Mouse (Mus musculus) heart, embryonic 15.5 days (tissue): ENCODE results near the gene Otud7a. TPM values are rescaled to one million over a fixed set of nuclear protein-coding genes. Genes with fewer than 3 reads are reported as not detected.

Experiments used
- ATAC-seq: fragments of 200-750 bp; cut with Nextera tagmentation; replicated peaks from 2 replicates; pipeline ENCODE4 v1.8.0; 2017; ENCODE audit warnings: low read depth, moderate TSS enrichment; ENCODE audit not compliant: insufficient number of reproducible peaks, insufficient read depth, low FRiP score
- H3K27ac ChIP-seq: fragments of 300-500 bp; sonication (generic); 2 replicates; pipeline ENCODE4 v1.5.1; 2015; ENCODE audit warnings: mild to moderate bottlenecking, inconsistent platforms
- H3K27me3 ChIP-seq: fragments of 300-500 bp; sonication (generic); 2 replicates; pipeline ENCODE4 v1.6.1; 2015; ENCODE audit warnings: inconsistent platforms
- H3K36me3 ChIP-seq: fragments of 300-500 bp; sonication (generic); 2 replicates; pipeline ENCODE4 v1.6.1; 2015; ENCODE audit warnings: mild to moderate bottlenecking, inconsistent platforms
- H3K4me1 ChIP-seq: fragments of 300-500 bp; sonication (generic); replicated peaks from 2 replicates; pipeline ENCODE4 v1.6.1; 2015; ENCODE audit warnings: inconsistent platforms
- H3K4me2 ChIP-seq: fragments of 300-500 bp; sonication (generic); 2 replicates; pipeline ENCODE4 v1.6.1; 2015; ENCODE audit warnings: inconsistent platforms, mild to moderate bottlenecking, moderate library complexity
- H3K4me3 ChIP-seq: fragments of 300-500 bp; sonication (generic); 2 replicates; pipeline ENCODE4 v1.5.1; 2015; ENCODE audit warnings: mild to moderate bottlenecking, inconsistent platforms
- H3K9ac ChIP-seq: fragments of 300-500 bp; sonication (generic); 2 replicates; pipeline ENCODE4 v1.6.1; 2015; ENCODE audit warnings: mild to moderate bottlenecking, inconsistent platforms
- H3K9me3 ChIP-seq: fragments of 300-500 bp; sonication (generic); replicated peaks from 2 replicates; pipeline ENCODE4 v1.6.1; 2016; ENCODE audit warnings: inconsistent platforms
- WGBS: fragments of 180-500 bp; shearing (Covaris S2); methylation state at CpG from one replicate; pipeline ENCODE4 v1.1.7; 2015; ENCODE audit warnings: mixed read lengths; 5-methylcytosine and 5-hydroxymethylcytosine counted together
- polyA plus RNA-seq: library from polyadenylated mRNA; unstranded; fragments of >200 nt; fragmentation: Nextera tagmentation; extraction: Ambion mirVana; gene quantifications from 2 replicates; pipeline ENCODE4 v1.2.1, GENCODE M21; 2015

The Otud7a gene
- polyA plus RNA-seq, 1 experiment from 2014 or later, result 0.18 TPM

- ATAC-seq, result no peak
- H3K4me1 ChIP-seq, result no peaks in the 10 kb centered on the region
- no peaks in the 10 kb centered on the region for H3K9me3 ChIP-seq
- no peaks in the 10 kb centered on the region for H3K36me3 ChIP-seq
- H3K4me3 ChIP-seq, result no peak overlapping the region
- WGBS, result 80% methylated on average over 13 of the region's 13 CpGs
- H3K4me2 ChIP-seq, result no peak overlapping the region
- H3K9ac ChIP-seq, result no peak overlapping the region
- no peaks in the 10 kb centered on the region for H3K27me3 ChIP-seq
- no peak overlapping the region for H3K27ac ChIP-seq
Measured at GRCm38 (mm10) chr7:63719183-63719944, 274.8 kb downstream of the Otud7a start.

GRCm38 (mm10) chr7:63720682-63721081, 276.1 kb downstream of the Otud7a start:
- ATAC-seq, result no peak
- no peak overlapping the region for H3K9ac ChIP-seq
- WGBS, result 24% methylated on average over 2 of the region's 2 CpGs
- H3K4me1 ChIP-seq, result no peaks in the 10 kb centered on the region
- no peaks in the 10 kb centered on the region for H3K36me3 ChIP-seq
- H3K27ac ChIP-seq, result no peak overlapping the region
- H3K4me2 ChIP-seq, result no peak overlapping the region
- no peaks in the 10 kb centered on the region for H3K9me3 ChIP-seq
- no peaks in the 10 kb centered on the region for H3K27me3 ChIP-seq
- no peak overlapping the region for H3K4me3 ChIP-seq

GRCm38 (mm10) chr7:63725040-63725729, 280.6 kb downstream of the Otud7a start:
- Histone ChIP-seq H3K27me3 (no peaks in the 10 kb centered on the region), H3K4me2 (no peak overlapping the region), H3K9me3 (no peaks in the 10 kb centered on the region), H3K36me3 (no peaks in the 10 kb centered on the region), H3K4me1 (no peaks in the 10 kb centered on the region), H3K4me3 (no peak overlapping the region), H3K9ac (no peak overlapping the region), H3K27ac (no peak overlapping the region)
- 53% methylated on average over 6 of the region's 6 CpGs for WGBS
- ATAC-seq, result no peak

- Histone ChIP-seq H3K9me3 (no peaks in the 10 kb centered on the region), H3K4me1 (no peaks in the 10 kb centered on the region), H3K27ac (no peak overlapping the region), H3K36me3 (no peaks in the 10 kb centered on the region), H3K27me3 (no peaks in the 10 kb centered on the region), H3K4me2 (no peak overlapping the region), H3K9ac (no peak overlapping the region), H3K4me3 (no peak overlapping the region)
- 83% methylated on average over 5 of the region's 5 CpGs for WGBS
- no peak for ATAC-seq
Measured at GRCm38 (mm10) chr7:63729605-63730004, 285.1 kb downstream of the Otud7a start.

GRCm38 (mm10) chr7:63730012-63730411, 285.5 kb downstream of the Otud7a start:
- no peak for ATAC-seq
- no peak overlapping the region for H3K4me3 ChIP-seq
- no peak overlapping the region for H3K4me2 ChIP-seq

GRCm38 (mm10) chr7:63737725-63738124, 293.2 kb downstream of the Otud7a start:
- Histone ChIP-seq H3K4me3 (no peak overlapping the region), H3K9ac (no peak overlapping the region), H3K27ac (no peak overlapping the region), H3K27me3 (no peaks in the 10 kb centered on the region), H3K36me3 (no peaks in the 10 kb centered on the region), H3K9me3 (no peaks in the 10 kb centered on the region), H3K4me1 (no peaks in the 10 kb centered on the region), H3K4me2 (no peak overlapping the region)
- no peak for ATAC-seq
- 54% methylated on average over 4 of the region's 4 CpGs for whole genome bisulfite sequencing

More at GRCm38 (mm10) chr7:63730012-63730411, 285.5 kb downstream of the Otud7a start:
- Histone ChIP-seq H3K9ac (no peak overlapping the region), H3K4me1 (no peaks in the 10 kb centered on the region), H3K27me3 (no peaks in the 10 kb centered on the region), H3K27ac (no peak overlapping the region), H3K36me3 (no peaks in the 10 kb centered on the region), H3K9me3 (no peaks in the 10 kb centered on the region)

GRCm38 (mm10) chr7:63738142-63738541, 293.6 kb downstream of the Otud7a start:
- WGBS, result 63% methylated on average over 1 of the region's 1 CpGs
- Histone ChIP-seq H3K9me3 (no peaks in the 10 kb centered on the region), H3K36me3 (no peaks in the 10 kb centered on the region), H3K27ac (no peak overlapping the region), H3K27me3 (no peaks in the 10 kb centered on the region), H3K4me1 (no peaks in the 10 kb centered on the region), H3K4me2 (no peak overlapping the region), H3K4me3 (no peak overlapping the region), H3K9ac (no peak overlapping the region)
- ATAC-seq, result no peak

- H3K9me3 ChIP-seq, result no peaks in the 10 kb centered on the region
- H3K4me2 ChIP-seq, result no peak overlapping the region
- 95% methylated on average over 1 of the region's 1 CpGs for WGBS
- H3K9ac ChIP-seq, result no peak overlapping the region
- H3K36me3 ChIP-seq, result no peaks in the 10 kb centered on the region
- ATAC-seq, result no peak
- no peak overlapping the region for H3K27ac ChIP-seq
- no peak overlapping the region for H3K4me3 ChIP-seq
- no peaks in the 10 kb centered on the region for H3K4me1 ChIP-seq
- 0 out of 2 replicates have a peak, but pooled peaks cover 3% of the 10 kb centered on the region for H3K27me3 ChIP-seq
Measured at GRCm38 (mm10) chr7:63743116-63743515, 298.6 kb downstream of the Otud7a start.

GRCm38 (mm10) chr7:63752081-63752480, 307.5 kb downstream of the Otud7a start:
- no peak overlapping the region for H3K4me2 ChIP-seq
- H3K9me3 ChIP-seq, result no peaks in the 10 kb centered on the region
- H3K27me3 ChIP-seq, result peaks cover 47% of the 10 kb centered on the region
- WGBS, result 48% methylated on average over 4 of the region's 4 CpGs
- peaks cover 15% of the 10 kb centered on the region for H3K4me1 ChIP-seq
- no peak overlapping the region for H3K27ac ChIP-seq
- no peak overlapping the region for H3K9ac ChIP-seq
- H3K36me3 ChIP-seq, result no peaks in the 10 kb centered on the region
- ATAC-seq, result no peak
- H3K4me3 ChIP-seq, result no peak overlapping the region

GRCm38 (mm10) chr7:63753274-63753751, 308.8 kb downstream of the Otud7a start:
- H3K4me1 ChIP-seq, result peaks cover 25% of the 10 kb centered on the region
- no peak overlapping the region for H3K4me2 ChIP-seq
- no peak overlapping the region for H3K9ac ChIP-seq
- no peak for ATAC-seq
- H3K9me3 ChIP-seq, result no peaks in the 10 kb centered on the region
- H3K36me3 ChIP-seq, result no peaks in the 10 kb centered on the region
- H3K27me3 ChIP-seq, result peaks cover 57% of the 10 kb centered on the region
- H3K27ac ChIP-seq, result no peak overlapping the region
- no peak overlapping the region for H3K4me3 ChIP-seq
- 15% methylated on average over 6 of the region's 6 CpGs for WGBS

- no peak for ATAC-seq
- WGBS, result 3% methylated on average over 43 of the region's 43 CpGs
- Histone ChIP-seq H3K9ac (peak overlapping the region; percentile 46), H3K4me3 (peak overlapping the region; percentile 50), H3K27ac (no peak overlapping the region), H3K4me1 (peaks cover 30% of the 10 kb centered on the region), H3K36me3 (no peaks in the 10 kb centered on the region), H3K27me3 (peaks cover 72% of the 10 kb centered on the region), H3K9me3 (no peaks in the 10 kb centered on the region), H3K4me2 (peak overlapping the region; percentile 88)
Measured at GRCm38 (mm10) chr7:63754573-63755475, 310.3 kb downstream of the Otud7a start.
